Mouse (Mus musculus) gastrocnemius, postnatal 14 days (tissue): ENCODE results near the gene Ppm1l. TPM values are rescaled to one million over a fixed set of nuclear protein-coding genes. Genes with fewer than 3 reads are reported as not detected.

Experiments
- DNase-seq: peaks from one replicate; pipeline ENCODE4 v3.0.0; 2021; ENCODE audit warnings: mixed read lengths
- intact Hi-C: fragments of 180-260 bp; cut with DNase I; formaldehyde crosslinking; loops from one replicate; pipeline ENCODE4 v1.15.1; 2025; ENCODE audit warnings: low total_unique reads
- total RNA-seq, 2 experiments: library from RNA; stranded (reverse); gene quantifications; 2 replicates each; pipeline ENCODE4 v1.2.3; 2021

Ppm1l gene
- total RNA-seq, 2 experiments from 2014 or later: 33.8 to 34.5 TPM

GRCm38 (mm10) chr3:69319061-69319720 lies 2.5 kb downstream of the Ppm1l start:
- no peak for DNase-seq

GRCm38 (mm10) chr3:69323982-69324381 lies 7.3 kb downstream of the Ppm1l start:
- no peak for DNase-seq

More at GRCm38 (mm10) chr3:69319061-69319720, 2.5 kb downstream of the Ppm1l start:
- intact Hi-C loops: no loop called here

GRCm38 (mm10) chr3:69329910-69330309 lies 13.2 kb downstream of the Ppm1l start:
- no peak for DNase-seq
- intact Hi-C loops: no loop called here

More at GRCm38 (mm10) chr3:69323982-69324381, 7.3 kb downstream of the Ppm1l start:
- intact Hi-C loops: no loop called here

- no peak for DNase-seq
Measured at GRCm38 (mm10) chr3:69333819-69334218, 17.2 kb downstream of the Ppm1l start.

GRCm38 (mm10) chr3:69340486-69340885 lies 23.8 kb downstream of the Ppm1l start:
- intact Hi-C loops: no loop called here
- no peak for DNase-seq

More at GRCm38 (mm10) chr3:69333819-69334218, 17.2 kb downstream of the Ppm1l start:
- intact Hi-C loops: no loop called here

GRCm38 (mm10) chr3:69340971-69341370 lies 24.3 kb downstream of the Ppm1l start:
- intact Hi-C loops: no loop called here
- DNase-seq: no peak

- intact Hi-C loops: no loop called here
- no peak for DNase-seq
Measured at GRCm38 (mm10) chr3:69341514-69341913, 24.9 kb downstream of the Ppm1l start.

GRCm38 (mm10) chr3:69342247-69342921 lies 25.7 kb downstream of the Ppm1l start:
- intact Hi-C loops: no loop called here

GRCm38 (mm10) chr3:69343124-69343523 lies 26.5 kb downstream of the Ppm1l start:
- no peak for DNase-seq
- intact Hi-C loops: no loop called here

More at GRCm38 (mm10) chr3:69342247-69342921, 25.7 kb downstream of the Ppm1l start:
- DNase-seq: no peak

GRCm38 (mm10) chr3:69346514-69346913 lies 29.9 kb downstream of the Ppm1l start:
- intact Hi-C loops: no loop called here
- no peak for DNase-seq

- DNase-seq: no peak
- intact Hi-C loops: no loop called here
Measured at GRCm38 (mm10) chr3:69348197-69348920, 31.7 kb downstream of the Ppm1l start.

GRCm38 (mm10) chr3:69348921-69349237 lies 32.2 kb downstream of the Ppm1l start:
- no peak for DNase-seq
- intact Hi-C loops: no loop called here

GRCm38 (mm10) chr3:69349973-69350372 lies 33.3 kb downstream of the Ppm1l start:
- no peak for DNase-seq
- intact Hi-C loops: no loop called here

GRCm38 (mm10) chr3:69352194-69352593 lies 35.5 kb downstream of the Ppm1l start:
- intact Hi-C loops: no loop called here
- DNase-seq: no peak

GRCm38 (mm10) chr3:69354681-69355080 lies 38.0 kb downstream of the Ppm1l start:
- intact Hi-C loops: no loop called here
- DNase-seq: no peak

GRCm38 (mm10) chr3:69356078-69356665 lies 39.5 kb downstream of the Ppm1l start:
- DNase-seq: no peak
- intact Hi-C loops: no loop called here

- intact Hi-C loops: no loop called here
- no peak for DNase-seq
Measured at GRCm38 (mm10) chr3:69356781-69357180, 40.1 kb downstream of the Ppm1l start.

GRCm38 (mm10) chr3:69357897-69358619 lies 41.4 kb downstream of the Ppm1l start:
- intact Hi-C loops: no loop called here
- no peak for DNase-seq

- intact Hi-C loops: no loop called here
- no peak for DNase-seq
Measured at GRCm38 (mm10) chr3:69358620-69358964, 41.9 kb downstream of the Ppm1l start.
